Mouse (Mus musculus) lung, adult 18-20 months (tissue): ENCODE data around the gene Igsf8.
"Not testable (repeated sequence)": the region's sequence is repeated elsewhere in the genome, so short reads cannot be mapped to it uniquely, and the experiment has no call there.

Source experiments
- DNase-seq, 2 experiments: peaks; one replicate each; pipeline ENCODE4 v3.0.0; 2022; ENCODE audit warnings: mixed read lengths in 2 of 2

The Igsf8 gene

DNA sequence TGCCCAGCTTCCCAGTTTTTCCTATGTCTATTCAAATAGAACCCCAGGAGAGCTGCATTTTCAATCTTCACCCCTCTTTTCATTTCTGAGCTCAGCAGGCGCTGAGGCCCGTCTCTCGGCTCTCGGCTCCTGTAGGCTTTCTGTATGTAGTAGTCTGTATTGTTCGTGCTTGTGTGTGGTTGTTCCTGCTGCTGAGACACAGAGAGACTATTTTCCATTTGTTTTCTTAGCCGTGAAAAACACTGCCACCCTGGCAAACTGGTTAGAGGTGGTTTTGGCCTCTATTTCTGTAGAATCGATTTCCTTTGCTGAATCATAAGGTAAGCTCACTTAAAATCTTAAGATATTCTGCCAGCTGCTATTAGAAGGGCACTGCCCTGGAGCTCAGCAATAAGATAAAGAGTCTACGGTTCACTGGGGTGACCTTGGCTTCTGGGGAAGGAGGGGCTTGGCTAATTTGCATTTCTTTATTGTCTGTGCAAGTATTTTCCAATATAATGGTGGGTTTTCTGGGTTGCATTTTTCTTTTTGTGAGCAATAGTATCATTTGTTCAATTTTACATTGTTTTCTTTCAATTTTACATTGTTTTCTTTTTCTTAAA is at the start of gene Igsf8:
Igsf8 (plus strand) TSS at position 165 of the 602 bp plus-strand sequence.
- DNase-seq = no peak

GRCm38 (mm10) chr1:172212776-172213175 is 48.7 kb upstream of the Igsf8 start:
- DNase-seq = no peak

- DNase-seq = no peak
Observed at GRCm38 (mm10) chr1:172213771-172214170, 47.7 kb upstream of the Igsf8 start.

- peak in 1 of 2 experiments; percentile 36 for DNase-seq
Observed at GRCm38 (mm10) chr1:172214748-172215147, 46.7 kb upstream of the Igsf8 start.

DNA sequence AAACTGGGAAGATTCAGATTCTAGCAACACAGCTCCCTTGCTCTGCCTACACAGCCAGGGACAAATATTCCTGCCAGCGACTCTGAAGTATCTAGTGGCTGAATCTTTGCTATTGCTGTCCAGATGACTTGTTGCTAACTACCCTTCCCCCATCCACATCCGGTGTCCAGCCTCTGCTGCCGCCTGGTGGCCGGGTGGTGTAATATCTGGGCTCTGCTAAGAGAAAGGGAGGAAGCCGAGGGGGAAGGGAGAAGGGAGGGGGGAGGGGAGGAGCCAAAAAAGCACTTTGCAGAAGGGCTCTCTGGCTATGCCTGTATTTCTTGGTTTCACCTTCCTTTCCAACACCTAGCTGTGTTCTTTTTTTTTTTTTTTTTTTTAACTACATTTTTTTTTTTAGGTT is 44.3 kb upstream of the Igsf8 start:
- peak; percentile 94 to 96 for DNase-seq

DNA sequence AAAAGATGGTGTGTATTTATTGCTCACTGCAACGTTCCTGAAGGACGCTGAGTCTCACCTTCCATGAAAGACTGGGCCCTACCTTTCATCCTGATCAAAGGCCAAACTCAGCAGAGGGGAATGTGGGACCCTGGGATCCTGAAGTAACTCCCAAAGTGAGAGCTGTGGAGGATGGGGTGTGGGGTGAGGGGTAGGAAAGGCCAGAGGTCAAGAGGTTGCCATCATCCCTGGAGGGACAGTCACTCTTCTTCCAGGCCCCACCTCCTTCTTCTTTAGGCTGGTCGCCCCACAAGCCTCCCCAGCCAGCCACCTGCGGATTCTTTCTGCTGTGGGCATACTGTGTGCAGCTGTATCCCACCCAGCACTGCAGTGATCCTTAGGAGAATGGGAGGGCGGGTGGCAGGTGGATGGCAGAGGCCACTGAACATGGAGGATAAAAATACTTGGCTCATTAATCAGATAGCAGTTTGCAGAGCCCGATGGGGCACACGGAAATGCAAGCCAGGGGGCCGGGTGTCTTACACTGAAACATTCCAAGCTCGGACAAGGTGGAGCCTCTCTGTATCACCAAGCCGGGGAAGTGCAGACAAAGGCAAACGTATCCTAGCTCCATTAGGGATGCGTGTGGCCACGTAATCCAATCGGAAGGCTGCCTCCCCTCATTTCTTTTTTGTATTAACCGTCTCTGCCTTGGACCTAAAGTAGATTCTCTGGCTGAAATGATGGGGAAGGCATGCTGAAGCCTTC is 43.1 kb upstream of the Igsf8 start:
- DNase-seq = no peak

DNA sequence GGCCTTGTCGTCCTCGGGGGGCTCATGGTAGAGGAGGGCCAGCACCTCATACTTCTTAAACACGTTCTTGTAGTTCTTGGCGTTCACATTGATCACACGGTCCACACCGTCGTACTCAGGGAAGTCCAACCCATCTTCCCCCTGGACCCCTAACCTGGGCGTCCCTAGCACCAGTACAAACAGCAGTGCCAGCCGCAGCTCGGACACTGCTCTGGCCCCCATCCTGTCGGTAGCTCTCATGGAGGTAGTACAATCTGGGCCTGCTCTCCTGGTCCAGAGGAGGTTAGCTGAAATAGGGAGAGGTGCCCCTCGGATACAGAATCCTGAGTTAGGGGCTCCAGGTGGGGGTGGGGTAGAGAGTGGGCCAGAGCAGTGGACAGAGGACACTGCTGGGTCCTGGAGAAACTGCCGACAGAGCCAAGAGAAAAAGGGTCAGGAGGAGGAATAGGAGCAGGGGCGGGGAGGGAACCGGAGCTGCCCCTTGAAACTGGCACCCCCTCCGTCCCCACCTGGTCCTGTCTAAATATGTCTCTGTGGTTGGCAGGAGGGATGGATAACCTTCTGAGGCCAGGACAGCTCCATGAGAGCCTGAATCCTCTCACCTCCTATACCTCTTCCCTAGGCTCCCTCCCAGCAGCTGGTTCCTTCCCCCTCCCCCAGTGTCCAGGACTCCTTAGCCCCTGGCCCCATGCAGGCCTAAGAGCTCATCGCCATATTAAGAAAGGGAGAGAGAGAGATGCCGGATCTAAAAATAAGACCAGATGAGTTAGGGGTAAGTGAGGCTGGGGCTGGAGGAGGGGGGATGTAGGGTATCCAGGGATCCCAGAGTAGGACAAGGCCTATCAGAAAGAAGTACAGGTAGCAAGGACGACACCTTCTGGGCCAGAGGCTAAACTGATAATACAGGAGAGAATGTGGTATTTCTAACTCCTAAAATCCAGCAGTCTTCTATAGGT is 41.7 kb upstream of the Igsf8 start, which contains the start of gene Casq1:
Casq1 (minus strand) TSS at position 418 of the 956 bp plus-strand sequence.
- DNase-seq = no peak

DNA sequence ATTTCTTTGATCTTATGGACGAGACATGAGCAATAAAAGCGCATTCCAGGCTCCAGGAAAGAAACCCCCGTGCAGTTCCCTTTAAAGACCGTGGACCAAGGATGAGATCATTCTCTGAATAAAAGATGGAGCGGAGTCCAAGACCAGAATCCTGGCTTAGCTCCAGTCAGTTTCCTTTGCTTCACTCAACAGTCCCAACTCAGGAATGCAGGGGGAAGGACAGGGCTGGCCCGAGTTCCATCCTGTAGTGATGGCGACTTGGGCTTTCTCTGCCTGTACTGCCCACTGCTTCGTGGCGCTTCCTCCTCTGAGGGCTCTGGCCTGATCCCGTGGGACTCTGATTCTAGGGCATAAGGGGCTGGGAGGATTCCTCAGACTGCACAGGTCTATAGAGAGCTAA is 41.0 kb upstream of the Igsf8 start:
- peak; percentile 70 to 84 for DNase-seq

DNA sequence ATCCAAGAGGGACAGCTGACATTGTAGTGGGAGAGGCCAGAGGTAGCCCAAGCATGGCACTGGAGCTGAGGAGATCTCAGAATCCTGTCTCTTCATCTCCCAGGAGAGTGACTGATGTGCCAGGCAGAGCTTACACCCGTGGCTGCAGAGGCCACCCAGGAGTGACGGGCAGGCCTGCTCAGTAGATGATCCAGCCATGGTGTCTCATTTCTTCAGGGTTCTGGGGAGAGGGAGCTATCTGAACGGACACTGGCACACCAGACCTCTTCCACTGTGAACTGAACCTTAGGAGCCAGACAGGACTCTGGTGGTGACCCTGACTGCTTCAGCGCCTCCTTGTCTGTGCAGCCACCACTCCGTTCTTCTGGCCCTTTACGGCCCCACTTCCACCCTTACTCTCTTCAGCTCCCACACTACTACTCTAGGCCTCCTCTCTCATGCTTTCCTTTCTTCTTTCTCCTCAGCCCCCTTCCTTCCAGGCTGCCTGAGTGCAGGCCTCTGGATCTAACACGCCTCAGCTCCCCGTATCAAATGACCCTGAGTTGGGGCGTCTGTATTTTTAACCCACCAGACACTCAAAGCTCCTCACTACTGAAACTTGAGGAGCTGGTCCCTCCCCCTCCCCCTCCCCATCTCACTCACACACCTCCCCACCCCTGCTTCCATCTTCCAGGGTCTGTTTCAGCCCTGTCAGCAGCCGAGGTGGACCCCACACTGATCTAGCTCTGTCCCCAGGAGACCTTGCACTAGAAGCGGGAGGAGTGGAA is 40.0 kb upstream of the Igsf8 start:
- DNase-seq = no peak

DNA sequence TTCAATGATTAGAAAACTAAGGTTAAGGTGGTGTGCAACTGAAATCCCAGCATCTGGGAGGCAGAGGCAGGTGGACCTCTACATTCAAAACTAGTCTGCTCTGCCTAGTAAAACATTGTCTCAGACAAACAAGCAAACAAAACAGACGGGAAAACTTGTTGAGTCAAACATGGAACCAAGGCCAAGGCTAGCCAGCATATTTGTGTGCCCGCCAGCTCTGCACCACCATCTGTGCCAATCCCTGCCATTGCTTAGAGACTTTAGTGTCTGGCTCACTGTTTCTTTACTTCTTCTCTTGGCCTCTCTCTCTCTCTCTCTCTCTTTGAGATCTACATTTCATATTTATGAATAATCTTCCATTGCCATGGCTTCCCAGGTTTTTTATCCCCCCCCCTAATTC is 33.2 kb upstream of the Igsf8 start:
- no peak for DNase-seq

- no peak for DNase-seq
Observed at GRCm38 (mm10) chr1:172229215-172229614, 32.2 kb upstream of the Igsf8 start.

DNA sequence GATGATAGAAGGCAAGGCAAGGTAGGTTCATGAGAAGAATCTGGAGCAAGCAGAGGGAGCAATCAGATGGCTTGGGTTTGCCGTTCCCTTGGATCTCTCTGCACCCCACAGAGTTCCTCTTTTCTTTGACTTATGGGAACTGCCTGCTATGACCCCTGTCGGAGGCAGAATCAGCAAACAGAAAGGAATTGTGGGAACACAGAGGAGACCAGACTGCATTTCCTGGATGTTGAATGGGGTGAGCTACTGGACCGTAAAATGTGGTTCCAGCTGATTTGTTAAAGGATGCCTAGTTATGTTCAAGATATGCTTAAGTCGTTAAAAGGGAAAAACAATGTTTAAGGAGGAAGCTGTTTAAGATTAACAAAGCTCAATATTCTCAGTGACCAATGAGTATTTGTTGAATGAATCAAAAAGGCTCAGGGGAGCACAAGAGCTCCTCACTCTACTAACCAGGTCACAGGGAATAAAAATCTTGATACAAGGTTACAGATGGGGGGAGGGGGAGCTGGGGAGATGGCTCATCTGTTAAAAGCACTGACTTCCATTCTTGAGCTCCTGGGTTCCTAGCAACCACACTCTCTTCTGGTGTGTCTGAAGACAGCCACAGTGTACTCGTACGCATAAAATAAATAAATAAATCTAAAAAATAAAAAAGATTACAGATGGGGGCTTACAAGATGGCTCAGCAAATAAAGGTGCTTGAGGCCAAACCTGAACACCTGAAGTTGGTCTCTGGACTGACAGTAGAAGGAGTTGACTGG is 20.3 kb upstream of the Igsf8 start:
- no peak for DNase-seq

GRCm38 (mm10) chr1:172242401-172242800 is 19.0 kb upstream of the Igsf8 start:
- DNase-seq = peak; percentile 24 to 40

- DNase-seq = peak; percentile 29 to 38
Observed at GRCm38 (mm10) chr1:172243547-172244205, 17.8 kb upstream of the Igsf8 start.

DNA sequence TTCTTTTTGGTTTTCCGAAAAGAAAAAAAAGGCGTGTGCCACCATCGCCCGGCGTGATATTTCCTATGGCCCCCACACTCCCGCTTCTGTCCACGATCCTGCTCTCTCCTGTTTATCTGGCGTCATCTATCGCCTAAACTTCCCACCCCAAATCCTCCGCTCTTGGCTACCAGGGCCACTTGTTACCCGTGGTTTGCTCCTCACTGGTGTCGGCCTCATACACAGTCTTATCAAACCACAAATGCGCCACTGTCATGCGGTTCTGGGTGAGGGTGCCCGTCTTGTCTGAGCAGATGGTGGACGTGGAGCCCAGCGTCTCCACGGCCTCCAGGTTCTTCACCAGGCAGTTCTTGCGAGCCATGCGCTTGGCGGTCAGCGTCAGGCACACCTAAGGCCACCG is 16.8 kb upstream of the Igsf8 start:
- DNase-seq = not testable (repeated sequence)

DNA sequence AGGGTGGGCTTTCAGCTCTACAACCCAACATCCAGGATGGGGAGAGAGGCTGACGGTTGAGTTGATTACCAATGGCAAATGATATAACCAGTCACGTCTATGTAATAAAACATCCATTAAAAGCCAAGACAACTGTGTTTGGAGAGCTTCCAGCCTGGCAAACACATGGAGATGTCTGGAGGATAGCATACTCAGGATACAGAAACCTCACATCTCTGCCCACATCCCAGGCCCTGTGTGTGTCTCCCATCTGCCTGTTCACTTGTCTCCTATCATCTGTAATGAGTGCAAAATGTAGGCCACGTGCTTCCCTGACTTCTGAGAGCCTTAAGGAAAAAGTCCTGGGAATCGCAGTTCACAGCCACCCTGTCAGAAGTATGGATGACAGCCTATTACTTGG is 14.2 kb upstream of the Igsf8 start:
- DNase-seq = no peak

DNA sequence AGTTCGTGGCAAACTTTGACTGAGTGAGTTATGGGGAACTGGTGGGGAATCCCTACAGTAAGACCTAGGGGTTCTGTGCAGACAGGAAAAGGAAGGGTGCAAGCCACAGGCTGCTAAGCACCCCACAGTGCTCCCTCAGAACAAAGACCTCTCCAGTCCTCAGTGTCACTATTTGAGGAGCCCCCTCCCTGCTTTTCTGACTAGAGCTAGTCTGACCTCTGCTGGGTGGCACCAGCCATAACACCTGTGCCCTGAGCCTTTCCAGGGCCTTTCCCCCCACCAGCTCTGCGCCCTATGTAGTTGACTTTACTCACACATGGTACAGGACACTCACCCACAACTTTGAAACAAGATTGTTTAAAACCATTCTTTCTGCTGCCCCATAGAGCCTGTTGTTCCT is 13.8 kb upstream of the Igsf8 start:
- no peak for DNase-seq

DNA sequence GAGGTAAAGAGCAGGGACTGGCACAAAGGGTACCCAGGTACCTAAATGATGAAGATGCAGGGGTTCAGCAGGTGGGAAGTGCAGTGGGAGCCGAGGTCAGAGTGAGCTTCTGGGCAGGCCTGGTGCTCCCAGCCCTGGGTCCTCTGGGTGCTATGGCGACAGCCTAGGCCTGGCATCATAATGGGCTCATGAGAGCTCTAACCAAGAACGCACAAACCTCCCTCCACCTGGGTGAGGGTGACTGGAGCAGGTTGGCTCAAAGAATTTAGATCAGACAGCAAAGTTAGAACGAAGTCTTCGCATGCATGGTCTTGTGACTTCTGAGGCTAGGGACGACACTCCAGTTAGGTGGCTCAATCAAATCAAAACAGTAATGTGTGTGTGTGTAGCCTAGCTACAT is 3.1 kb upstream of the Igsf8 start, which contains the start of gene Atp1a4:
Atp1a4 (minus strand) TSS at position 101 of the 400 bp plus-strand sequence.
- DNase-seq = no peak

DNA sequence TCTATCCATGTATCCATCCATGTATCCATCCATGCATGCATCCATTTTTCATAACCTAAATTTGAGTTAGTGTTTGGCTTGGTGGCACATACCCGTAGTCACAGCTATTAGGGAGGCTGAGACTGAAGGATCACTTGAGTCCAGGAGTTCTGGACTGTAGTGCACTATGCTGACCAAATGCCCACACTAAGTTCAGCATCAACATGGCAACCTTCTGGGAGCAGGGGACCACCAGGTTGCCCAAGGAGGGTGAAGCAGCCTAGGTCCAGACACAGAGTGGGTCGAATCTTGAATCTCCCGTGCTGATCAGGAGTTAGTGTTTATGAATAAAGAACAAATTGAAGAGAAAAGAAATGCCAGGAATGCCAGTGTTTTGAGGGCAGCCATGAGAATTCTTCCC is 9.8 kb downstream of the Igsf8 start:
- DNase-seq = no peak

- DNase-seq = no peak
Observed at GRCm38 (mm10) chr1:172271765-172272164, 10.3 kb downstream of the Igsf8 start.

- no peak for DNase-seq
Observed at GRCm38 (mm10) chr1:172273386-172273785, 11.9 kb downstream of the Igsf8 start.
